Mouse (Mus musculus) stomach, adult 2 months (tissue): ENCODE data around the gene Gm10031. TPM values are rescaled to one million over a fixed set of nuclear protein-coding genes. Genes with fewer than 3 reads are reported as not detected.

ENCODE experiments used
- polyA plus RNA-seq: library from polyadenylated mRNA; depleted of rRNA; stranded (reverse); fragments of >200 nt; gene quantifications from 2 replicates; pipeline ENCODE4 v1.2.3, GENCODE M21; 2012; rRNA removed

Gm10031 gene
- polyA plus RNA-seq = 9.1 and 11.2 TPM in 2 replicates

DNA sequence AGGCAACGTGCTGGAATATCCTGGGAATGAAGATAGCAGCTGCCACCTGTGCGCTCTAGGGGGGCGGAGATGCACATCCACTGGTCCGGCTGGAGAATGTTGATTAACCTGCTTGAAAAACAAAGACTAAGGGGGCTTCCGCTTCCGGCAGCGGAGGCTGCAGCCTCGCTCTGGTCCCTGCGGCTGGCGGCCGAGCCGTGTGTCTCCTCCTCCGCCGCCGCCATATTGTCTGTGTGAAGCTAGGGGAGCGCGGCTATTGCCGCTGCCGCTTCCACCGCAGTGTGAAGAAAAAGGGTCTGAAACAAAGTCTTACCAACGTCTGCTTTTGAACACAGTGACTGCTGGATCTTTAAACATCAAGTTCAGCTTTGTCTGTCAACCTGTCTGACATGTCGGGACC is at the start of gene Gm10031:
Gene Gm10031, plus strand, starts transcription at position 171 of the 400 bp plus-strand sequence.

GRCm38 (mm10) chr1:156558024-156558930 is 34.5 kb downstream of the Gm10031 start, which contains the start of gene Abl2:
Abl2 (plus strand) TSS chr1:156558786.

Other genes with a start within 250 kb of the Gm10031 start
- not detected in 2 replicates for gene Tdrd5, start 220.3 kb upstream of the Gm10031 start, polyA plus RNA-seq
- gene Nphs2, start 213.3 kb upstream of the Gm10031 start, polyA plus RNA-seq = 0.02 and 0.24 TPM in 2 replicates
- 1.4 and 2.3 TPM in 2 replicates for gene Gm2000, start 158.0 kb upstream of the Gm10031 start, polyA plus RNA-seq
- not detected in 2 replicates for gene Axdnd1, start 102.9 kb upstream of the Gm10031 start, polyA plus RNA-seq
- 4.9 and 7.4 TPM in 2 replicates for gene Soat1, start 49.7 kb upstream of the Gm10031 start, polyA plus RNA-seq
- 0.69 and 2.3 TPM in 2 replicates for gene Abl2, start 34.8 kb downstream of the Gm10031 start, polyA plus RNA-seq
- gene Tor3a, start 150.3 kb downstream of the Gm10031 start, polyA plus RNA-seq = 30.5 and 53.4 TPM in 2 replicates
- gene Fam20b, start 195.1 kb downstream of the Gm10031 start, polyA plus RNA-seq = 6.5 and 10.5 TPM in 2 replicates